Mouse (Mus musculus) ES-E14 (cell line): ENCODE measurements around the gene Cd200r3. TPM values are rescaled to one million over a fixed set of nuclear protein-coding genes. Genes with fewer than 3 reads are reported as not detected.

Experiments
- DNase-seq: peaks from one replicate; pipeline ENCODE4 v3.0.0-alpha.2; 2013; ENCODE audit warnings: low read depth, low spot score
- H3K27ac ChIP-seq: 2 replicates; pipeline ENCODE4 v1.5.1; 2012; ENCODE audit warnings: low read depth, mild to moderate bottlenecking, low read length, moderate library complexity, mixed read lengths; ENCODE audit not compliant: poor library complexity, insufficient read depth, severe bottlenecking
- H3K36me3 ChIP-seq: 2 replicates; pipeline ENCODE4 v1.6.1; 2012; ENCODE audit warnings: mild to moderate bottlenecking, low read length, moderate library complexity, mixed read lengths; ENCODE audit not compliant: control insufficient read depth, poor library complexity, insufficient read depth, severe bottlenecking
- H3K4me1 ChIP-seq, 2 experiments: fragments of 150-350 bp in 1 of 2; sonication (generic) in 1 of 2; 2 replicates each; pipeline ENCODE4 v1.6.1; 2012; ENCODE audit warnings: low read length in 2 of 2, mild to moderate bottlenecking in 1 of 2, mixed read lengths in 1 of 2; ENCODE audit not compliant: control insufficient read depth in 2 of 2, insufficient read depth in 2 of 2, poor library complexity in 1 of 2
- H3K4me3 ChIP-seq, 2 experiments: fragments of 150-350 bp in 1 of 2; sonication (generic) in 1 of 2; 2 replicates each; pipeline ENCODE4 v1.5.1; 2012; ENCODE audit warnings: low read length in 2 of 2, low read depth in 1 of 2, mild to moderate bottlenecking in 1 of 2, mixed read lengths in 1 of 2; ENCODE audit not compliant: insufficient read depth in 1 of 2, poor library complexity in 1 of 2, severe bottlenecking in 1 of 2
- H3K9ac ChIP-seq: 2 replicates; pipeline ENCODE4 v1.6.1; 2012; ENCODE audit warnings: low read depth, mild to moderate bottlenecking, low read length, mixed read lengths; ENCODE audit not compliant: poor library complexity, insufficient read depth, severe bottlenecking
- H3K9me3 ChIP-seq: fragments of 150-350 bp; sonication (generic); 2 replicates; pipeline ENCODE4 v1.6.1; 2012; ENCODE audit warnings: low read depth, mild to moderate bottlenecking, low read length; ENCODE audit not compliant: control insufficient read depth, insufficient read depth
- CHD2 ChIP-seq: IDR thresholded peaks from 2 replicates; pipeline ENCODE4 v1.6.1; 2014; ENCODE audit warnings: mild to moderate bottlenecking, low read depth, low read length, inconsistent platforms
- HCFC1 ChIP-seq: IDR thresholded peaks from 2 replicates; pipeline ENCODE4 v1.6.1; 2012; ENCODE audit warnings: low read length, inconsistent platforms, borderline replicate concordance; ENCODE audit not compliant: insufficient read depth
- MAFK ChIP-seq: IDR thresholded peaks from 2 replicates; pipeline ENCODE4 v1.6.1; 2014; ENCODE audit warnings: mild to moderate bottlenecking, low read depth, low read length, inconsistent platforms; ENCODE audit not compliant: insufficient read depth
- ZC3H11A ChIP-seq: IDR thresholded peaks from 2 replicates; pipeline ENCODE4 v1.6.1; 2012; ENCODE audit warnings: low read depth, mild to moderate bottlenecking, inconsistent platforms, low read length, borderline replicate concordance
- ZNF384 ChIP-seq: IDR thresholded peaks from 2 replicates; pipeline ENCODE4 v1.6.1; 2012; ENCODE audit warnings: low read depth, low read length, inconsistent platforms
- in situ Hi-C, 2 experiments: fragments of 600-800 bp; cut with MboI; formaldehyde crosslinking; loops; one replicate each; pipeline ENCODE4 v1.15.1; 2025; ENCODE audit warnings: low sequenced_read_pairs in 2 of 2, inconsistent platforms in 1 of 2; ENCODE audit not compliant: unreplicated experiment in 2 of 2
- total RNA-seq: library from RNA; depleted of rRNA; stranded (reverse); fragments of 300-350 nt; gene quantifications from 2 replicates; pipeline ENCODE4 v1.2.3, GENCODE M21; 2012

Cd200r3 gene
- total RNA-seq, 1 experiment, result not detected

DNA sequence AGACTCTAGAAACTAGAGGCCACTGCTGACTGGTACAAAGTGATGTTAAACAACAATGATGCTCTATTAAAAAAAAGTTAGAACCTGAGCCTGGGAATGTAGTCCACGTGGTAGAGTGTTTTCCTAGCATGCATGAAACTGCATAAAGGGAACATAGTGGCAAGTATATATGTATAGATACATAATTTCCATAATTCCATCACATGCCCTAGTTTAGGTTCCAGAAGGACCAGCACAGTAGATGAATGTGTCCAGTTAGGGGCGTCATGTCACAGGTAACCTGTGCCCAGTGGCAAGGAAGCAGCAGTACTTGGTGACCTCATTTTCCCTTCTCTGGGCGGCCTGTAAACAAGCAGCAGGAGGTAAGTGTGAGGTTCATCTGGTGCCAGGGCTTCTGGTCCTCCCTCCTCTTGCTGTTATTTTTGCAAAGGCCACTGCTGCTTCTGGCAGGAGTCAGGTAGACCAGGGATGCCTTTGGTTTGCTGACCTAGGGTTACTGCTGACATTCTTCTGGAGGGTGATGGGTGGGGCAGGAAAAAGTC is 35.9 kb downstream of the Cd200r3 start:
- TF ChIP-seq MAFK (no peak), ZC3H11A (no peak), HCFC1 (no peak), ZNF384 (no peak), CHD2 (no peak)
- Histone ChIP-seq H3K4me3 (no peak overlapping the region), H3K9me3 (no peaks in the 10 kb centered on the region), H3K9ac (no peak overlapping the region), H3K27ac (no peak overlapping the region), H3K36me3 (no peaks in the 10 kb centered on the region), H3K4me1 (no peaks in the 10 kb centered on the region)
- in situ Hi-C loops, result no loop called here
- no peak for DNase-seq

- in situ Hi-C loops, result no loop called here
- H3K4me3 ChIP-seq, result no peak overlapping the region
- H3K36me3 ChIP-seq, result no peaks in the 10 kb centered on the region
- H3K27ac ChIP-seq, result no peak overlapping the region
- TF ChIP-seq HCFC1 (no peak), ZNF384 (no peak)
- H3K4me1 ChIP-seq, result no peaks in the 10 kb centered on the region
- no peak for DNase-seq
- no peak overlapping the region for H3K9ac ChIP-seq
- no peaks in the 10 kb centered on the region for H3K9me3 ChIP-seq
Observed at GRCm38 (mm10) chr16:44982972-44983371, 39.5 kb downstream of the Cd200r3 start.

GRCm38 (mm10) chr16:44983379-44984060 is 40.0 kb downstream of the Cd200r3 start:
- Histone ChIP-seq H3K36me3 (no peaks in the 10 kb centered on the region), H3K9me3 (no peaks in the 10 kb centered on the region), H3K4me3 (no peak overlapping the region), H3K27ac (no peak overlapping the region), H3K4me1 (no peaks in the 10 kb centered on the region), H3K9ac (no peak overlapping the region)
- TF ChIP-seq ZNF384, result no peak
- TF ChIP-seq MAFK, result no peak
- DNase-seq, result no peak
- in situ Hi-C loops, result no loop called here

GRCm38 (mm10) chr16:44984111-44984510 is 40.6 kb downstream of the Cd200r3 start:
- Histone ChIP-seq H3K9ac (no peak overlapping the region), H3K9me3 (no peaks in the 10 kb centered on the region), H3K4me3 (no peak overlapping the region), H3K36me3 (no peaks in the 10 kb centered on the region), H3K27ac (no peak overlapping the region), H3K4me1 (no peaks in the 10 kb centered on the region)
- no peak for DNase-seq
- in situ Hi-C loops, result no loop called here
- no peak for TF ChIP-seq HCFC1
- no peak for TF ChIP-seq MAFK
- TF ChIP-seq CHD2, result no peak
- no peak for TF ChIP-seq ZNF384
- no peak for TF ChIP-seq ZC3H11A

- no peak for TF ChIP-seq ZNF384
- no peak for TF ChIP-seq HCFC1
- no peak for TF ChIP-seq MAFK
- TF ChIP-seq ZC3H11A, result no peak
- no peak for TF ChIP-seq CHD2
- no peaks in the 10 kb centered on the region for H3K4me1 ChIP-seq
- in situ Hi-C loops, result no loop called here
- H3K9me3 ChIP-seq, result no peaks in the 10 kb centered on the region
- H3K27ac ChIP-seq, result no peak overlapping the region
- H3K4me3 ChIP-seq, result no peak overlapping the region
- no peak for DNase-seq
- H3K36me3 ChIP-seq, result no peaks in the 10 kb centered on the region
- no peak overlapping the region for H3K9ac ChIP-seq
Observed at GRCm38 (mm10) chr16:44984925-44985324, 41.4 kb downstream of the Cd200r3 start.
